Mouse (Mus musculus): ENCODE data around the gene Pitpnc1. TPM values are rescaled to one million over a fixed set of nuclear protein-coding genes. Genes with fewer than 3 reads are reported as not detected.

Pitpnc1 gene
- polyA plus RNA-seq, 1 experiment from 2014 or later, result 20.4 TPM

GRCm38 (mm10) chr11:107369661-107370060 is 100.8 kb downstream of the Pitpnc1 start:
- peaks cover 18% of the 10 kb centered on the region for H3K4me1 ChIP-seq
- no peaks in the 10 kb centered on the region for H3K36me3 ChIP-seq
- no peak overlapping the region for H3K27ac ChIP-seq (replicated peaks)
- WGBS, result 97% methylated on average over 6 of the region's 6 CpGs
- no peaks in the 10 kb centered on the region for H3K9me3 ChIP-seq (replicated peaks)
- no peak for DNase-seq (ENCODE audit: low spot score)
- H3K4me3 ChIP-seq, result no peak overlapping the region
- no peaks in the 10 kb centered on the region for H3K27me3 ChIP-seq (ENCODE audit: low read depth, poor library complexity, severe bottlenecking)

- 76% methylated on average over 13 of the region's 13 CpGs for WGBS
- peaks cover 12% of the 10 kb centered on the region; the same call in 1 of the 2 replicates for H3K4me1 ChIP-seq
These were observed 104.4 kb downstream of the Pitpnc1 start for GRCm38 (mm10) chr11:107365938-107366712.

GRCm38 (mm10) chr11:107358695-107359094 is 111.8 kb downstream of the Pitpnc1 start:
- Histone ChIP-seq H3K36me3 (0 out of 2 replicates have a peak, but pooled peaks cover 7% of the 10 kb centered on the region), H3K4me1 (peaks cover 27% of the 10 kb centered on the region), H3K27ac (replicated peaks) (no peak overlapping the region), H3K27me3 (ENCODE audit: low read depth, poor library complexity, severe bottlenecking) (no peaks in the 10 kb centered on the region), H3K4me3 (no peak overlapping the region), H3K9me3 (replicated peaks) (no peaks in the 10 kb centered on the region)
- DNase-seq (ENCODE audit: low spot score), result no peak
- 84% methylated on average over 5 of the region's 5 CpGs for WGBS

More at GRCm38 (mm10) chr11:107365938-107366712, 104.4 kb downstream of the Pitpnc1 start:
- Histone ChIP-seq H3K36me3 (no peaks in the 10 kb centered on the region), H3K27ac (replicated peaks) (no peak overlapping the region), H3K4me3 (no peak overlapping the region), H3K27me3 (ENCODE audit: low read depth, poor library complexity, severe bottlenecking) (no peaks in the 10 kb centered on the region), H3K9me3 (replicated peaks) (no peaks in the 10 kb centered on the region)
- DNase-seq (ENCODE audit: low spot score), result no peak

GRCm38 (mm10) chr11:107356224-107356623 is 114.3 kb downstream of the Pitpnc1 start:
- 0 out of 2 replicates have a peak, but pooled peaks cover 7% of the 10 kb centered on the region for H3K36me3 ChIP-seq
- DNase-seq (ENCODE audit: low spot score), result no peak
- 68% methylated on average over 7 of the region's 7 CpGs for whole genome bisulfite sequencing
- no peak overlapping the region for H3K4me3 ChIP-seq
- peaks cover 41% of the 10 kb centered on the region for H3K4me1 ChIP-seq
- H3K9me3 ChIP-seq (replicated peaks), result no peaks in the 10 kb centered on the region
- H3K27me3 ChIP-seq (ENCODE audit: low read depth, poor library complexity, severe bottlenecking), result no peaks in the 10 kb centered on the region
- no peak overlapping the region for H3K27ac ChIP-seq (replicated peaks)

- no peak for DNase-seq (ENCODE audit: low spot score)
- Histone ChIP-seq H3K36me3 (0 out of 2 replicates have a peak, but pooled peaks cover 7% of the 10 kb centered on the region), H3K9me3 (replicated peaks) (no peaks in the 10 kb centered on the region), H3K27ac (replicated peaks) (no peak overlapping the region), H3K4me1 (peaks cover 41% of the 10 kb centered on the region), H3K4me3 (no peak overlapping the region), H3K27me3 (ENCODE audit: low read depth, poor library complexity, severe bottlenecking) (no peaks in the 10 kb centered on the region)
- 73% methylated on average over 3 of the region's 3 CpGs for WGBS
These were observed 115.0 kb downstream of the Pitpnc1 start for GRCm38 (mm10) chr11:107355526-107355925.

GRCm38 (mm10) chr11:107354499-107355143 is 115.9 kb downstream of the Pitpnc1 start:
- no peak for DNase-seq (ENCODE audit: low spot score)
- Histone ChIP-seq H3K4me1 (peaks cover 41% of the 10 kb centered on the region), H3K27me3 (ENCODE audit: low read depth, poor library complexity, severe bottlenecking) (no peaks in the 10 kb centered on the region), H3K4me3 (no peak overlapping the region), H3K27ac (replicated peaks) (peak overlapping the region; percentile 19; the same call in 1 of the 2 replicates), H3K9me3 (replicated peaks) (no peaks in the 10 kb centered on the region), H3K36me3 (0 out of 2 replicates have a peak, but pooled peaks cover 7% of the 10 kb centered on the region)
- WGBS, result 91% methylated on average over 8 of the region's 8 CpGs

- Histone ChIP-seq H3K4me3 (no peak overlapping the region), H3K36me3 (0 out of 2 replicates have a peak, but pooled peaks cover 3% of the 10 kb centered on the region), H3K4me1 (peaks cover 41% of the 10 kb centered on the region), H3K27ac (replicated peaks) (peak overlapping the region; percentile 49), H3K9me3 (replicated peaks) (no peaks in the 10 kb centered on the region), H3K27me3 (ENCODE audit: low read depth, poor library complexity, severe bottlenecking) (no peaks in the 10 kb centered on the region)
- 15% methylated on average over 7 of the region's 7 CpGs for WGBS
- DNase-seq (ENCODE audit: low spot score), result no peak
These were observed 117.9 kb downstream of the Pitpnc1 start for GRCm38 (mm10) chr11:107352596-107352995.

GRCm38 (mm10) chr11:107349756-107350155 is 120.7 kb downstream of the Pitpnc1 start:
- Histone ChIP-seq H3K4me3 (no peak overlapping the region), H3K9me3 (replicated peaks) (no peaks in the 10 kb centered on the region), H3K27me3 (ENCODE audit: low read depth, poor library complexity, severe bottlenecking) (no peaks in the 10 kb centered on the region), H3K36me3 (no peaks in the 10 kb centered on the region), H3K27ac (replicated peaks) (no peak overlapping the region), H3K4me1 (peaks cover 23% of the 10 kb centered on the region)
- WGBS, result 85% methylated on average over 7 of the region's 7 CpGs
- DNase-seq (ENCODE audit: low spot score), result no peak

GRCm38 (mm10) chr11:107343031-107343430 is 127.5 kb downstream of the Pitpnc1 start:
- 82% methylated on average over 4 of the region's 4 CpGs for WGBS
- peaks cover 30% of the 10 kb centered on the region for H3K4me1 ChIP-seq
- H3K36me3 ChIP-seq, result no peaks in the 10 kb centered on the region
- DNase-seq (ENCODE audit: low spot score), result no peak
- H3K27ac ChIP-seq (replicated peaks), result no peak overlapping the region
- H3K9me3 ChIP-seq (replicated peaks), result no peaks in the 10 kb centered on the region
- no peaks in the 10 kb centered on the region for H3K27me3 ChIP-seq (ENCODE audit: low read depth, poor library complexity, severe bottlenecking)
- no peak overlapping the region for H3K4me3 ChIP-seq

- DNase-seq (ENCODE audit: low spot score), result no peak
- 85% methylated on average over 1 of the region's 1 CpGs for WGBS
- Histone ChIP-seq H3K4me1 (peaks cover 36% of the 10 kb centered on the region), H3K27me3 (ENCODE audit: low read depth, poor library complexity, severe bottlenecking) (no peaks in the 10 kb centered on the region), H3K9me3 (replicated peaks) (no peaks in the 10 kb centered on the region), H3K4me3 (no peak overlapping the region), H3K27ac (replicated peaks) (no peak overlapping the region), H3K36me3 (no peaks in the 10 kb centered on the region)
These were observed 128.1 kb downstream of the Pitpnc1 start for GRCm38 (mm10) chr11:107342432-107342831.

- Histone ChIP-seq H3K27ac (replicated peaks) (peak overlapping the region; percentile 67), H3K36me3 (no peaks in the 10 kb centered on the region), H3K4me3 (no peak overlapping the region), H3K4me1 (peaks cover 46% of the 10 kb centered on the region), H3K9me3 (replicated peaks) (no peaks in the 10 kb centered on the region), H3K27me3 (ENCODE audit: low read depth, poor library complexity, severe bottlenecking) (no peaks in the 10 kb centered on the region)
- 56% methylated on average over 15 of the region's 15 CpGs for WGBS
- DNase-seq (ENCODE audit: low spot score), result no peak
These were observed 129.2 kb downstream of the Pitpnc1 start for GRCm38 (mm10) chr11:107341293-107341692.

GRCm38 (mm10) chr11:107340793-107341192 is 129.7 kb downstream of the Pitpnc1 start:
- 30% methylated on average over 2 of the region's 2 CpGs for WGBS
- no peak for DNase-seq (ENCODE audit: low spot score)
- peaks cover 49% of the 10 kb centered on the region for H3K4me1 ChIP-seq

More at GRCm38 (mm10) chr11:107340793-107341192, 129.7 kb downstream of the Pitpnc1 start:
- H3K9me3 ChIP-seq (replicated peaks), result no peaks in the 10 kb centered on the region
- H3K27me3 ChIP-seq (ENCODE audit: low read depth, poor library complexity, severe bottlenecking), result no peaks in the 10 kb centered on the region
- H3K27ac ChIP-seq (replicated peaks), result no peak overlapping the region; the same call in 1 of the 2 replicates
- peaks cover 3% of the 10 kb centered on the region; the same call in 1 of the 2 replicates for H3K36me3 ChIP-seq
- no peak overlapping the region for H3K4me3 ChIP-seq
